Mouse (Mus musculus) brain, embryonic 14.5 days (tissue): Measurements from ENCODE around the gene Tspan14. TPM values are rescaled to one million over a fixed set of nuclear protein-coding genes. Genes with fewer than 3 reads are reported as not detected.

Experiments
- DNase-seq: peaks from one replicate; pipeline ENCODE4 v3.0.0-alpha.2; 2011; ENCODE audit warnings: low read depth
- CTCF ChIP-seq: fragments of 200-500 bp; IDR thresholded peaks from 2 replicates; pipeline ENCODE4 v1.5.1; 2012; ENCODE audit warnings: inconsistent platforms, mild to moderate bottlenecking, moderate library complexity, borderline replicate concordance; ENCODE audit not compliant: insufficient read depth, insufficient read length; ENCODE audit errors: extremely low read depth
- POLR2A ChIP-seq: fragments of 200-500 bp; IDR thresholded peaks from 2 replicates; pipeline ENCODE4 v1.6.1; 2012; ENCODE audit warnings: mild to moderate bottlenecking, inconsistent platforms, borderline replicate concordance; ENCODE audit not compliant: poor library complexity, insufficient read depth, insufficient read length, severe bottlenecking; ENCODE audit errors: extremely low read depth
- polyA plus RNA-seq: library from polyadenylated mRNA; depleted of rRNA; stranded (reverse); fragments of >200 nt; gene quantifications from 2 replicates; pipeline ENCODE4 v1.2.3, GENCODE M21; 2012

The Tspan14 gene
- polyA plus RNA-seq, 1 experiment: 87.7 TPM

DNA sequence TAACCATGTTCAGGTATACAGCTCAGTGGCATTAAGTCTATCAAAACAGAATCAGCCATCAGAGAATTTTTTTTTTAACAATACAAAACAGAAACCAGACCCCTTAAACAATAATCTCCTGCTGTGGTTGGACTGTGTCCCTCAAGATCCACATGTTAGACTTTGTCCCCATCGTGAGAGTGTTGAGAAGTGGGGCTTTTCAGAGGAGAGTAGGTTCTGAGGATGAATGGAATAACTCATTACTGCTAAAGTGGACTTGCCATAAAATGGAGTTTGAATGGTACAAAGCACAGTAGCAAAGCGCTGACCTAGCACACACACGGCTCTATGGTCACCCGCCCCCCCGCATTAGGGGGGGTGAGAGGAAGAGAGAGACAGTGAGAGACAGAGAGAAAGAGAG is 37.7 kb downstream of the Tspan14 start:
- no peak for TF ChIP-seq POLR2A
- TF ChIP-seq CTCF: no peak
- no peak for DNase-seq

DNA sequence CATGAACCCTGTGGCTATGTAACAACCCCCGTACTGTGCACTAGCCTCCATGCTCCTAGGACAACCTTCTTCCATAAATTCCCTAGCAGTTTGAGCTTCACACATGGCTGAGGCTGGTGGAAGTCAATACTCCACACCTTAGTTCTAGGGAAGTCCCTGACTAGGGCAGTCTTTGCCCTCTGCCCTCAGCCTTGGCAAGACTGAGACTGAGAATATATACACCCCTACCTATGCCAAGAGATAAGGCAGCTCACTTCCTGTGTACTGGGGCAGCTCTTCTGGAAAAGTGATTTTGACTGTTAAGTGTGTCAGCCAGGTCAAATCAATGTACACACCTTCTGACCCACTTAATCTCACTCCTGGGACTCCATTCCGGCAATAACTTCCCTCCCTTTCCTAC is 39.6 kb downstream of the Tspan14 start:
- no peak for TF ChIP-seq CTCF
- TF ChIP-seq POLR2A: no peak
- no peak for DNase-seq

DNA sequence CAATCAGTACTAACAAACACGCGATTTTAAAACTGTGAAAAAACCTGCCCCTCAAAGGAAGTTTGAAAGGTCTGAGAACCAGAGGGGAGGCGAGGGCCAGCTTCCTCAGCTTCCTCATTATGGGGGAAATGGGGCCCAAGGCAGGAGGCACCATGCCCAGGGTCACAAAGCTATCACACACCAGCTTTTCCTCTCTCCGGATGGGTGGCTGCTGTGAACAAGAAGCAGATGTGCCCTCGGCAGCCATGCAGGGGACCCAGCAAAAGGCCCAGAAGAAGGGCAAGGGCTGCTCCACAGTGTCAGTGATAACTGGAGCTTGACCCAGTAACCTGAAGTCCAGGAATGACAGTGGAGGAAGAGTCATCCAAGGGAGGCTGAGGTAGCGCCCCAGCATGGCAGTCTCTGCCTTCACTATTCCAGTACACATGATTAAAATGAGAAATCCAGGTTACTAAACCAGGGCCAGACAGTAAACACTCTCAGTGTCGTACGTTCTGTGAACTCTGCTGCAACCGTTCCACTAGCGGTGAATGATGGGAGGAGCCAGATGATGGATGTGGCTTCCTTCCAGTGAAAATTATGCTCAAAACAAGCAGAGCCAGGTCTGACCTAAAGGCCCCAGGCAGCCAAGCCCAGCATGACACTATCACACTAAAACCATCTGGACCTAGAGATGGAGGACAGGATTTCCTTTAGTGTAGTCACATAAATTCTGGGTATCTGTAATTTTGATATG is 42.1 kb downstream of the Tspan14 start:
- TF ChIP-seq CTCF (no peak), POLR2A (no peak)
- DNase-seq: peak; percentile 31

DNA sequence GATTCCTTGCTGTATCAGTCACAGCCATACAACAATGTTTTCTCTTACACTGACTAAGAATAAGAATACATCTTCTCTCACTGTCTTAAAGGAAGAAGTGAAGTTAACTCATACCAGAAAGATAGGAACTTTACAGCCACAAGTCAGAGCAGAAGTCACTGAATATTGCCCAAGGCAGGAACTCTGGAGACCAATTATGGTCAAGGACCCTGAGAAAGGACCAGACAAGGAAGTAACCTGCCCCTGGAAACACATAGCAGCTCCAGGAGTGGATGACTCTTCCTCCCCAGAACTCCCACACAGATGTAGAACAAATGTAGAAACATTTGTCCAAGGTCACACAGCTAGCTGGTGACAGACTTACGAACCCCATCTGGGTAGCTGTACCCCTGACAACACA is 45.4 kb downstream of the Tspan14 start:
- TF ChIP-seq POLR2A (no peak), CTCF (no peak)
- no peak for DNase-seq

DNA sequence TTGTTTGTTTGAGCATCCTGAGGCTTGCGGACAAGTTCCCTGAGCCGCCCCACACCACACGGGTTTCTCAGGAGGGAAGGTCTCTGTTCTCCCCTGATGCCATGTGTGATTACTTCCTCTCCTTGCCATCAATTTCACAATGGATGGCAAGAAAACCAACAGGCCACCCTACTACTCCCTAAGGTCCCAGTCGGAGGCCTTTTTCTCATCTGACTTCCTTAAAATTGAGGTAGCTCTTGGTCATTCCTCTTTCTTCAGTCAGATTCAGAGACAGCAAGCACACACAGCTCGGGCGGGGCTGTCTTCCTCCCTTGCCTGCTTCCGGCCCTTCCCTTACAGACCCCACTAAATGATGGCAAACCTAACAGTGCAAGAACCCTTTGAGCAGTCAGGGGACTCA is 47.1 kb downstream of the Tspan14 start:
- no peak for DNase-seq
- no peak for TF ChIP-seq CTCF
- no peak for TF ChIP-seq POLR2A

DNA sequence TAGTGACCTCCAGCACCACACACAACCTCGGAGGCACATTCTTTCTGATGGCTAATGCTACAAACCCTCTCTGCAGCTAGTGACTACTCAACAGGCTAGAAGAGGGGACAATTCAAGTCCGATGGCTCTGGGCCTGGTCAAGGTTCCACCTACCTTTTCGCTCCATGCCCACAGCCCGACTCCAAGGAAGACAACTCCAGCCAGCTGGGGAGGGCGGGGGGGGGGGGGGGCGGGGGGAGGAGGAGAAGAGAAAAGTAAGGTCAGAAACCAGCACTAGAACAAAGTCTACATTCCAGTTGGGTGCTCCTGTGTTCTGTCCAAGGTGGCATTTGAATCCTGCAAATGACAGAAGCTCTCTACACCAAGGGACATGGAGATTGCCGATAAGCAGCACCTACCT is 48.1 kb downstream of the Tspan14 start:
- TF ChIP-seq POLR2A (no peak), CTCF (no peak)
- no peak for DNase-seq

DNA sequence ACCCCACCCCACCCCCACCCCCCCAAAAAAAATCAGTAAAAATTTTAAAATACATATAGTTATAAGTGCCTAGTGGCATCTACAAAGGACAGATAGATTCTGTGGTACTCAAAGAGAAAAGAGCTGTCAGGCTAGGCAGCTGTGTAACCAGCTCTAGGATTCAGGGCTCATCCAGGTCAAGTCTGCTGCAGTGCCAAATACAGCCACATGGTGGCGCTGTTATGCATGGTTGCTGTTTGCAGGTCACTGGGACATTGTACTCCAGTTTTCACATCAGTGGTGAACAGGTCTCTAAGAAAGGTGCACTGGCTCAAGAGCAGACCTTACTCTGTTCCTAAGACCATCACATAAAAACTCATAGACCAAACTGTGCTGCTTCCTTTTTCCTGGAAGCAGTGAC is 49.0 kb downstream of the Tspan14 start:
- peak; percentile 86 for DNase-seq
- TF ChIP-seq CTCF (peak; percentile 97), POLR2A (no peak)

DNA sequence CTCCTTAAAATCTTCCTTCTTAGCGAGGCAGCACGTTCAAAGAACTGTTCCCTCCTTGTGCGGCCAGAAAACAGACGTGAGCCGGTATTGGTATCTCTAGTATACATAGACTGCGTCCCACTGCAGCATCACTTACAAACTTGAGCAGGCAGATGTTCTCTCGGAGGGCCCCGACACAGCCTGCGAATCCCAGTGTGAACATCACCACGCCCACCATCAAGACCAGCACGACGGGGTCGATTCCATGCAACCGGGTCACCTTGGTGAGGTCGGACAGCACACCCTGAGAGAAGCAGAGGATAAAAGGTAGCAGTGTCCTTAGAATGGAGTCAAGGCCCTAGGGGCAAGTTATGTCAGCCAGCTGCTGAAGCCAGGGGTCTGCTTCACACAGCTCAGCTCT is 49.9 kb downstream of the Tspan14 start:
- no peak for DNase-seq
- TF ChIP-seq POLR2A: no peak
- TF ChIP-seq CTCF: no peak

DNA sequence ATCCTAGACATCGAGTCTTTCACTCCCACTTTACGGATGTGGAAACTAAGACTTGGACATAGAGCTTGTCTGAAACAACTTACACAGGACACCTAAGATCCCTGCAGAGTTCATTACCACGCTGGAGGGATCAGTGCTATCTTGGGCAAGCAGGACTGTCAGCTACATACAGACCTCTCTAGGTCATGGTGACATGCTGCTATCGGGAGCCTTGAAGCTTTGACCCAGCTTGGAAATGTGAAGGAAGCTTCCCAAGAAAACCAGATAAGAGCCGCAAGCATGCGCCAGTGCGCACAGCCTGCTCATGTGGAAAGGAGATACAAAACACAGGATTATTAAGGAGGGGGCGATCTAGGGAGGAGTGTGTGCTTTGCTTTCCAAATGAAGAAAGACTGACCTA is 50.8 kb downstream of the Tspan14 start:
- TF ChIP-seq POLR2A (no peak), CTCF (no peak)
- DNase-seq: no peak

DNA sequence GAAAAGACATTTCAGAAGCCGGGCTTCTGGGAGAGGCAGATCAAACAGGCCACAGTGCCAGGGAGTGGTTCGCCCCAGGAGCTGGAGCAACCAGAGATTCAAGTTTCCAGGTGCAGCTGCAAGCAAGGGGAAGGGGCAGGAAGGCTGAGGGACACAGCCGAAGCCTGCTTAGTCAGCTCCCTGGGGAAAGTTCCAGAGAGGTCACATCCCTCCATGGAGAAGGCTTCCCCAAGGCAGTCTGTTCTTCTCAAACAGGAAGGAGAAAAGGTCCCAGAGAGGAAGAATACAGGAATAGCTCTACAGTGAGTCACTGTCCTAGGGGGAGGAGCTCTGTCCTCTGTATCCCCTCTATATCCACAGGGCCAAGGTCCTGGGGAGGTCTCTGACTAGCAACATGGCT is 51.9 kb downstream of the Tspan14 start:
- TF ChIP-seq CTCF: no peak
- no peak for TF ChIP-seq POLR2A
- DNase-seq: no peak

DNA sequence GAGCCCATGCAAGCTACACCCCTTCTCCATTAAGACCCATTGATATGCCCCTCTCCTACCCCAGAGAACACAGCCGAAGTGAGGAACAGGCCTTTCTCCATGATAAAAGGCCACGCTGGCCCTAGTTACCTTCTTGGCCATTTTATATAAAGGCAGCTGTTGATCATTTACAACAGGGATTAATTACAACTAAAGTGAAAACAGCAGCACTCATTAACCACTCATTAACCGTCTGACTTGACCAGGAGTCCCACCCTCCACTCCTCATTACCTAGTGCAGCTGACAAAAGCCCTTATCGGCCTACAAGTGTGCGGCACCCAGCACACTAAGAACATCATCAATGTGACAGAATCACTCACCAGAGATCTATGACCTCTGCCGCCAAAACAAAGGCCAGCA is 52.9 kb downstream of the Tspan14 start:
- DNase-seq: no peak
- TF ChIP-seq POLR2A: no peak
- TF ChIP-seq CTCF: no peak

DNA sequence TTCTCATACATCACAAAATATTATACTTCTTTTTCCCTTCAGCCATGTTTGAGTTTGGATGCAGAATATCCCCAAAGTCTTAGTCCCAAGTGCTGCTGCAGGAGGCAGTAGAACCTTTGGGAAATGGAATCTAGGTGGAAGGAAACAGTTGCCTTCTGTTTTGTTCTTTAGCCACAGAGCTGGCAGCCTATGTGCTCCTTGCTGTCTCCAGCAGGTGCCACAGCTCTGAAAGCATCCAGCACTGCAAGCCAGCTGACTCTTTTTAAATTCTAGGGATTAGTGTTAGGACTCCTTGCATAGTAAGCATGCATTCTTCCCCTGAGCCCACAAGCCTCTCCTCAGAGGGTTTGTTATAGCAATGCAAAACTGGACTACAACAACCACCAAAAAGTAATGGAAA is 55.1 kb downstream of the Tspan14 start:
- TF ChIP-seq CTCF (no peak), POLR2A (no peak)
- no peak for DNase-seq
